Mouse (Mus musculus): Measurements from ENCODE around the gene Gpm6a. TPM values are rescaled to one million over a fixed set of nuclear protein-coding genes. Genes with fewer than 3 reads are reported as not detected.

The Gpm6a gene
- polyA plus RNA-seq, 1 experiment from 2014 or later = 3.6 TPM

DNA sequence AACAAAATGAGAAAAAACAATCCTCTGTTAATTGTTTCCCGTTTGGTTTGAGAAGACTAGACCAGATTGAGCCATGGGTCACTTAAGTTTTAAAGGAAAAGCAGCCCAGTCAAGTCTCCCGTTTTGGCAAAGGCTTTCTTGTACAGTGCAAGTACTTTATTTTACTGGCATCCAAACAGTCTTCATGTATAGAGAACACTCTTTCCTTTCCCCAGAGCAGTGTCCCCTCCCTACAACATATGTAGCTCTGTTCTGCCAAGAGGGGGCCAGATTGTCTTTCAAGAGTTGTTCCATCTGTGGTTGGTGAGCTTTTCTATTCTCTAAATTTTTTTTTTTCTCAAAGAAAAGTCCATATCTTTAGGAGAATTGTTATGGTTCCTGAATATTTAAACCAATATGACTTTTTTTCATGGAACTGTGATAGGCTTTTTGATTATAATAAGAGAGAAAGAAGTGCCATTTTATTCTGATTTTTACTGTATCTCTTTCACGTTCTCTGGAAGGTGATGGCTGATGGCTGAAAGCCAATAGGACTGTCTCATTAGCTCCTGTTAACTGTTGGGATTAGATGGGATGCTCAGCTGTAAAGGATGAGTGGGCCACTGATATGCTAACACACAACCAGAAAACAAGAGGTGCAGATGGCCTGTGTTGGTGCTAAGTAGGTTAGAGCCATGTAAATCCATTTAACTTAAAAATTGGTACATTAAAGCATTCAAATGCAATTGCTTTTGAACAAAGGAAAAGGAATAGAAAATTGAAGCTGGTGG, 37.4 kb downstream of the Gpm6a start:
- 60% methylated on average over 3 of the region's 3 CpGs for WGBS (ENCODE audit: insufficient replicate concordance)
- no peak overlapping the region for H3K4me3 ChIP-seq (ENCODE audit: low read depth, low read length)
- ATAC-seq (no peak), DNase-seq (no peak)
- no peak for TF ChIP-seq CTCF (IDR thresholded peaks at IDR 0.05; ENCODE audit: low read depth)
- no peak for TF ChIP-seq EP300 (IDR thresholded peaks at IDR 0.05; ENCODE audit: low read depth)
- no peak overlapping the region for H3K27ac ChIP-seq (ENCODE audit: low read depth)
- H3K36me3 ChIP-seq (replicated peaks; ENCODE audit: insufficient read depth, low read length) = no peaks in the 10 kb centered on the region
- H3K9ac ChIP-seq (replicated peaks) = no peak overlapping the region
- no peaks in the 10 kb centered on the region for H3K27me3 ChIP-seq (ENCODE audit: insufficient read depth, low read length)
- H3K9me3 ChIP-seq (ENCODE audit: low read length) = no peaks in the 10 kb centered on the region
- no peak overlapping the region for H3K4me2 ChIP-seq (ENCODE audit: low read depth, low read length)
- no peaks in the 10 kb centered on the region for H3K4me1 ChIP-seq (ENCODE audit: insufficient read depth)

- ATAC-seq (no peak), DNase-seq (no peak)
- 60% methylated on average over 1 of the region's 1 CpGs for WGBS (ENCODE audit: insufficient replicate concordance)
- Histone ChIP-seq H3K27ac (ENCODE audit: low read depth) (no peak overlapping the region), H3K27me3 (ENCODE audit: insufficient read depth, low read length) (no peaks in the 10 kb centered on the region), H3K4me1 (ENCODE audit: insufficient read depth) (no peaks in the 10 kb centered on the region), H3K4me3 (ENCODE audit: low read depth, low read length) (no peak overlapping the region), H3K36me3 (replicated peaks; ENCODE audit: insufficient read depth, low read length) (no peaks in the 10 kb centered on the region), H3K4me2 (ENCODE audit: low read depth, low read length) (no peak overlapping the region), H3K9me3 (ENCODE audit: low read length) (no peaks in the 10 kb centered on the region), H3K9ac (replicated peaks) (no peak overlapping the region)
- TF ChIP-seq EP300 (IDR thresholded peaks at IDR 0.05; ENCODE audit: low read depth) (no peak), CTCF (IDR thresholded peaks at IDR 0.05; ENCODE audit: low read depth) (no peak)
These were observed 41.0 kb downstream of the Gpm6a start for GRCm38 (mm10) chr8:54995662-54996061.

DNA sequence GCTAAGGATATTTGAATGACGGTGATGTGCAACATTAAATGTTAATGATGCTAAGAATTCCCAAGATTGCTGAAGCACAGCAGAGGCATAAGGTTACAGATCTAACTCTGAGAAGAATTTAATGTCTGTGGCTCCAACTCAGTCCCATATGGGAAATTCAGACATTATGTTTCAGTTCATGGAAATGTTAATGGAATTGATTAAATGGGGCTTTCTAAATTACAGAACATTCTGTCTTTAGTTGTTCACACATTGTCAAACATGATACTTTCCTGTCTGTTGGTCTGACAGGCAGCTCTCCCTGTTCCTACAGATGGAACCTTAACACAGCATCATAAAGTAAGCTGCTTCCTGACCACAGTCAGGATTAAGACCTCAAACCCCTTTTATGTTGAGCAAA, 47.8 kb downstream of the Gpm6a start:
- 78% methylated on average over 1 of the region's 1 CpGs for WGBS (ENCODE audit: insufficient replicate concordance)
- H3K4me1 ChIP-seq (ENCODE audit: insufficient read depth) = no peaks in the 10 kb centered on the region
- no peak overlapping the region for H3K27ac ChIP-seq (ENCODE audit: low read depth)
- H3K9me3 ChIP-seq (ENCODE audit: low read length) = no peaks in the 10 kb centered on the region
- H3K36me3 ChIP-seq (replicated peaks; ENCODE audit: insufficient read depth, low read length) = no peaks in the 10 kb centered on the region
- DNase-seq = no peak
- TF ChIP-seq CTCF (IDR thresholded peaks at IDR 0.05; ENCODE audit: low read depth) (no peak), EP300 (IDR thresholded peaks at IDR 0.05; ENCODE audit: low read depth) (no peak)
- no peak overlapping the region for H3K4me2 ChIP-seq (ENCODE audit: low read depth, low read length)
- no peak for ATAC-seq
- no peak overlapping the region for H3K9ac ChIP-seq (replicated peaks)
- H3K27me3 ChIP-seq (ENCODE audit: insufficient read depth, low read length) = no peaks in the 10 kb centered on the region
- no peak overlapping the region for H3K4me3 ChIP-seq (ENCODE audit: low read depth, low read length)

DNA sequence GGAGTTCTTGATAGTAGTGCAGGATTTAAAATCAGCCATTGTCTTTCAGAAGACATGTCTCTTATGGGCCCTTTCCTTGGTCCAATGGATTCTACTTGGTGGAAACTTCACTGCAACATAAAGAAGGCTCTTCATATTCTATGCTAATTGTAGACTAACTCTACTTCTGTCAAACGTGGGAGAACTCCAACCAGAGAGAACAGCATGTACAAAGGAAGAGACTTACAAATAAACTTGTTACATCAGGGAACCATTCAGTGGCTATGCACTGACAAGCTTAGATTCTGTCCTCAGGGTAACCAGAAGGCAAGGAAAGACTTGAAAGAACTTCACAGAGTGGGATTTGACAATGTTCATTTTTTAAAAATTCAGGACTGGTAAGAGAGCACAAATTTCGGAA, 48.3 kb downstream of the Gpm6a start:
- TF ChIP-seq EP300 (IDR thresholded peaks at IDR 0.05; ENCODE audit: low read depth) = no peak
- no peak for TF ChIP-seq CTCF (IDR thresholded peaks at IDR 0.05; ENCODE audit: low read depth)
- no peak overlapping the region for H3K9ac ChIP-seq (replicated peaks)
- no peak for ATAC-seq

GRCm38 (mm10) chr8:55012228-55012627, 57.6 kb downstream of the Gpm6a start:
- Histone ChIP-seq H3K27me3 (ENCODE audit: insufficient read depth, low read length) (no peaks in the 10 kb centered on the region), H3K4me1 (ENCODE audit: insufficient read depth) (no peaks in the 10 kb centered on the region), H3K4me3 (ENCODE audit: low read depth, low read length) (no peak overlapping the region), H3K36me3 (replicated peaks; ENCODE audit: insufficient read depth, low read length) (no peaks in the 10 kb centered on the region), H3K4me2 (ENCODE audit: low read depth, low read length) (no peak overlapping the region), H3K9me3 (ENCODE audit: low read length) (no peaks in the 10 kb centered on the region), H3K27ac (ENCODE audit: low read depth) (no peak overlapping the region), H3K9ac (replicated peaks) (no peak overlapping the region)
- no peak for TF ChIP-seq CTCF (IDR thresholded peaks at IDR 0.05; ENCODE audit: low read depth)
- TF ChIP-seq EP300 (IDR thresholded peaks at IDR 0.05; ENCODE audit: low read depth) = no peak
- no peak for ATAC-seq
- no peak for DNase-seq
- WGBS (ENCODE audit: insufficient replicate concordance) = 48% methylated on average over 2 of the region's 2 CpGs

More for the DNA sequence above, 48.3 kb downstream of the Gpm6a start:
- Histone ChIP-seq H3K4me2 (ENCODE audit: low read depth, low read length) (no peak overlapping the region), H3K27me3 (ENCODE audit: insufficient read depth, low read length) (no peaks in the 10 kb centered on the region), H3K9me3 (ENCODE audit: low read length) (no peaks in the 10 kb centered on the region), H3K4me1 (ENCODE audit: insufficient read depth) (no peaks in the 10 kb centered on the region), H3K36me3 (replicated peaks; ENCODE audit: insufficient read depth, low read length) (no peaks in the 10 kb centered on the region), H3K27ac (ENCODE audit: low read depth) (no peak overlapping the region), H3K4me3 (ENCODE audit: low read depth, low read length) (no peak overlapping the region)
- WGBS (ENCODE audit: insufficient replicate concordance) = 36% methylated on average over 2 of the region's 2 CpGs
- no peak for DNase-seq

GRCm38 (mm10) chr8:55017071-55017470, 62.4 kb downstream of the Gpm6a start:
- WGBS (ENCODE audit: insufficient replicate concordance) = 64% methylated on average over 1 of the region's 1 CpGs
- DNase-seq (no peak), ATAC-seq (no peak)
- TF ChIP-seq EP300 (IDR thresholded peaks at IDR 0.05; ENCODE audit: low read depth) = no peak
- no peak for TF ChIP-seq CTCF (IDR thresholded peaks at IDR 0.05; ENCODE audit: low read depth)
- no peaks in the 10 kb centered on the region for H3K27me3 ChIP-seq (ENCODE audit: insufficient read depth, low read length)
- H3K4me1 ChIP-seq (ENCODE audit: insufficient read depth) = no peaks in the 10 kb centered on the region
- no peak overlapping the region for H3K4me2 ChIP-seq (ENCODE audit: low read depth, low read length)
- no peak overlapping the region for H3K4me3 ChIP-seq (ENCODE audit: low read depth, low read length)
- no peaks in the 10 kb centered on the region for H3K9me3 ChIP-seq (ENCODE audit: low read length)
- no peak overlapping the region for H3K9ac ChIP-seq (replicated peaks)
- H3K27ac ChIP-seq (ENCODE audit: low read depth) = no peak overlapping the region
- no peaks in the 10 kb centered on the region for H3K36me3 ChIP-seq (replicated peaks; ENCODE audit: insufficient read depth, low read length)

Measured in liver, postnatal 0 days (tissue).